Mouse (Mus musculus) bone marrow macrophage, adult 2 months (primary cell): ENCODE data around the gene Ypel2.

Experiments used
- CTCF ChIP-seq: IDR thresholded peaks from 2 replicates; pipeline ENCODE4 v1.5.1; 2012; ENCODE audit warnings: low read depth, mild to moderate bottlenecking, low read length, moderate library complexity
- POLR2A ChIP-seq: IDR thresholded peaks from 2 replicates; pipeline ENCODE4 v1.6.1; 2012; ENCODE audit warnings: mild to moderate bottlenecking, low read depth, low read length, borderline replicate concordance

- TF ChIP-seq CTCF (no peak), POLR2A (no peak)
Measured at GRCm38 (mm10) chr11:86936938-86937337, 56.6 kb downstream of the Ypel2 start.
